Mouse (Mus musculus): ENCODE results near the gene Agbl3. TPM values are rescaled to one million over a fixed set of nuclear protein-coding genes. Genes with fewer than 3 reads are reported as not detected.
A peak's percentile ranks its signal among the peaks of the same experiment; 100 is the strongest.

Gene Agbl3
- total RNA-seq, 2 experiments from 2014 or later, result 16.2 to 16.9 TPM

DNA sequence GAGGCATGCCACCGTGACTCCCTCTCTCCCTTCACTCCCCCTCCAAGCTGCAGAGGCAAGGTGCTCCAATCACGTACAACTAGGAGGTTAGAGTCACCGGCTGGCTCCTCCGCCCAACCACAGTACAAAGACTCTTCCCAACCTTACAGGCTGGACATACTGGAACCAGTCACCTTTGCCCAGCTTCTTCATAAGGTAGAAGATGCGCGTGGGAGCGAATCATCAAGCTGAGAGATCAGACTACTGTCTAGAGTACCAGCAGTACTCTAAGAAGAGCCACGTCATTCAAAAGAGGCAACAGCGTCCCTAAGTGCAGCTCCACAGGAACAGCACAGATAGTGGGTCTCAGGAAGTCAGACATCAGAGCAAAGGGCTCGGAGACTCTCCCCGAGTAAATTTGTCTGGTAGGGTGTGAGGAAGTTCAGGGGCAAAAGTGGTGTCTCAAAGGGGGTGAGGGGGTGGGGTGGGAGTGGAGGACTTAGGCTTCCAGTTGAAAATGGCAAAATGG is 81.4 kb downstream of the Agbl3 start:
- H3K4me3 ChIP-seq, result no peak overlapping the region
- no peak for TF ChIP-seq CTCF (conservative IDR thresholded peaks at IDR 0.05)
- no peak for DNase-seq (ENCODE audit: low spot score in 2 of 2)

DNA sequence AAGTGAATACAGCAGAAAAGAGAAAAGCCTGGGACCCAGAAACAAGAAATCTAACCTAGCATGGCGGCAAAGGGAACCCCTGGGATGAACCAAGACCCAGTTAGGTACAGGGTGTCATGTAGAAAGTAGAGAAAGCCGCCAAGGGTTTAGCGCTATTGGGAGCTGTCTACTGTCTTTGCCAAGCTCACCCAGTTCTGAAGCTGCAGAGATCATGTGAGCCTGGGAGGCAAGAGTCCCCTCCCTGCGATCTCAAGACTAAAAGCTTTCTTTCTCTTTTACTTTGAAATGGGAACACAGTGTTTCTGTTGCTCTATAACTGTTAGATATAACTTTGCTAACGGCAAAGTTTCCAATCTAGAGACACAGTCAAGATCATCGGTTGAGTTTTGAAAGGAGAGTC is 82.1 kb downstream of the Agbl3 start:
- no peak for TF ChIP-seq CTCF (conservative IDR thresholded peaks at IDR 0.05)

More for the DNA sequence above, 81.4 kb downstream of the Agbl3 start:
- H3K27ac ChIP-seq, result no peak overlapping the region

GRCm38 (mm10) chr6:34862791-34863403 is 82.7 kb downstream of the Agbl3 start, which contains the start of gene Tmem140:
Gene Tmem140, plus strand, starts transcription at chr6:34863146.
- no peak for DNase-seq (ENCODE audit: low spot score in 2 of 2)
- no peak for TF ChIP-seq CTCF (conservative IDR thresholded peaks at IDR 0.05)
- H3K4me3 ChIP-seq, result peak within 1 kb of the TSS; percentile 43
- H3K27ac ChIP-seq, result peak within 1 kb of the TSS; percentile 77

More for the DNA sequence above, 82.1 kb downstream of the Agbl3 start:
- no peak for DNase-seq (ENCODE audit: low spot score in 2 of 2)
- peak overlapping the region; percentile 43 for H3K4me3 ChIP-seq
- peak overlapping the region; percentile 77 for H3K27ac ChIP-seq

- TF ChIP-seq CTCF (conservative IDR thresholded peaks at IDR 0.05), result no peak
- peak overlapping the region; percentile 77; the same call in 1 of the 2 replicates for H3K27ac ChIP-seq
- no peak overlapping the region; the same call in 1 of the 2 replicates for H3K4me3 ChIP-seq
- DNase-seq (ENCODE audit: low spot score in 2 of 2), result no peak
Measured at GRCm38 (mm10) chr6:34863786-34864514, 83.7 kb downstream of the Agbl3 start.

GRCm38 (mm10) chr6:34865213-34865612 is 85.0 kb downstream of the Agbl3 start:
- Histone ChIP-seq H3K27ac (peak overlapping the region; percentile 66), H3K4me3 (no peak overlapping the region)
- DNase-seq (ENCODE audit: low spot score in 2 of 2), result no peak
- TF ChIP-seq CTCF (conservative IDR thresholded peaks at IDR 0.05), result no peak

- no peak overlapping the region for H3K4me3 ChIP-seq
- peak overlapping the region; percentile 66 for H3K27ac ChIP-seq
- TF ChIP-seq CTCF (conservative IDR thresholded peaks at IDR 0.05), result no peak
- no peak for DNase-seq (ENCODE audit: low spot score in 2 of 2)
Measured at GRCm38 (mm10) chr6:34865711-34866593, 85.7 kb downstream of the Agbl3 start.

GRCm38 (mm10) chr6:34866786-34867185 is 86.6 kb downstream of the Agbl3 start:
- no peak for DNase-seq (ENCODE audit: low spot score in 2 of 2)
- TF ChIP-seq CTCF (conservative IDR thresholded peaks at IDR 0.05), result no peak
- Histone ChIP-seq H3K27ac (peak overlapping the region; percentile 1; the same call in 1 of the 2 replicates), H3K4me3 (no peak overlapping the region)

- TF ChIP-seq CTCF (conservative IDR thresholded peaks at IDR 0.05), result no peak
- peak overlapping the region; percentile 1; the same call in 1 of the 2 replicates for H3K27ac ChIP-seq
- no peak for DNase-seq (ENCODE audit: low spot score in 2 of 2)
- no peak overlapping the region for H3K4me3 ChIP-seq
Measured at GRCm38 (mm10) chr6:34867301-34867994, 87.2 kb downstream of the Agbl3 start.

DNA sequence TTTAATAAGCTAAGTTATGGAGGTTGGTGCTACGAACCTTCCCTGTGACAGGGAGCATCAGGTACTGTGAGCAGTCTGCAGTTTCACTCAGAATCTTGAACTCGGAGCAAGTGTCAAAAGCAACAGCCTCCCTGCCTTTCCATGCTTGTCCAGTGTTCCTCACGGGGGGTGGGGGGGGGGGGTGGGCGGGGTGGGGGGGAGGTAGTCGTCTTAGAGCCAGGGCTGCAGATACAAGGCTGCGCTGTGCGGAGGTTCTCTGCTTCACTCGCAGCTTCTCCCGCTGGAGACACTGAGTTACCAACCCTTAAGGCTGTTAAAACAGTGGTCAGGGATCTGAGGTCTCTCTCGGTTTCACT is 87.7 kb downstream of the Agbl3 start:
- no peak for TF ChIP-seq CTCF (conservative IDR thresholded peaks at IDR 0.05)
- Histone ChIP-seq H3K27ac (no peak overlapping the region), H3K4me3 (no peak overlapping the region)
- DNase-seq (ENCODE audit: low spot score in 2 of 2), result no peak

- Histone ChIP-seq H3K4me3 (no peak overlapping the region), H3K27ac (peak overlapping the region; percentile 48; the same call in 1 of the 2 replicates)
- DNase-seq (ENCODE audit: low spot score in 2 of 2), result no peak
- no peak for TF ChIP-seq CTCF (conservative IDR thresholded peaks at IDR 0.05)
Measured at GRCm38 (mm10) chr6:34868507-34869217, 88.4 kb downstream of the Agbl3 start.

DNA sequence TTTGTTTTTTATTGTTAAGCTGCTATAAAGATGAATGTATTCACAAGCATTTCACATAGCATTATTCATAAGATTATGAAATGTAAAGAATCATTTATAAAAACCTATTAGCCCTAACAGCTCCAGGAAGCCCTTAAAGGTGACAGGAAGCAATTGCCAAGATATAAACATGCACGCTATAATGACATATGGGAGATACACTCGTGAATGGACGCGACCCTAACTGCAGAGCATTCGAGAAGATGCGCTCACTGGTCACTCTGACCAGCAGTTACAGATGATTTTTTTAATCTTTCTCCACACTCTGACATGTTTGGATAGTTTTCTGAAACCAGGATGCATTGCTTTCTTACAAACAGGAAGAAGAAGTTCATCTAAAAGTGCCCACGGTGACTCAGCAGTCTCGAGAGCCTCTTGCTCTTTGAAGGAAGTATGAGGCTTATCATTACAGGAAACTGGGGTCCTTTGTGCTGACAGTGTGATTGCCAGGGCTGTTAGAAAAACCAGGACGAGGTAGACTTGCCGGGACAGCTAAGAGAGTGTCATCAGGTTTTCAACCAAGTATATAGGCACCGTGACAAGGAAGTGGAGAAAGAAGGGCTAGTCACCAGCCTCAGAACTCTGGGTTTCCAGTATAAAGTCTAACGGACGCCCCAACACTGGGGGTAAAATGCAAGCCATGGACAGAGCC is 89.1 kb downstream of the Agbl3 start:
- no peak for TF ChIP-seq CTCF (conservative IDR thresholded peaks at IDR 0.05)
- H3K4me3 ChIP-seq, result no peak overlapping the region
- peak overlapping the region; percentile 18; the same call in 1 of the 2 replicates for H3K27ac ChIP-seq
- DNase-seq (ENCODE audit: low spot score in 2 of 2), result no peak
